Mouse (Mus musculus) B cell, adult (primary cell): ENCODE measurements around the gene Elp6. TPM values are rescaled to one million over a fixed set of nuclear protein-coding genes. Genes with fewer than 3 reads are reported as not detected.

Experiments used
- total RNA-seq: library from RNA; stranded (reverse); gene quantifications from 4 replicates; pipeline ENCODE4 v1.2.4, GENCODE M21; 2023; ENCODE audit not compliant: inconsistent age

Gene Elp6
- total RNA-seq = 5.9 to 9.4 TPM (median 7.1 TPM) in 4 replicates

DNA sequence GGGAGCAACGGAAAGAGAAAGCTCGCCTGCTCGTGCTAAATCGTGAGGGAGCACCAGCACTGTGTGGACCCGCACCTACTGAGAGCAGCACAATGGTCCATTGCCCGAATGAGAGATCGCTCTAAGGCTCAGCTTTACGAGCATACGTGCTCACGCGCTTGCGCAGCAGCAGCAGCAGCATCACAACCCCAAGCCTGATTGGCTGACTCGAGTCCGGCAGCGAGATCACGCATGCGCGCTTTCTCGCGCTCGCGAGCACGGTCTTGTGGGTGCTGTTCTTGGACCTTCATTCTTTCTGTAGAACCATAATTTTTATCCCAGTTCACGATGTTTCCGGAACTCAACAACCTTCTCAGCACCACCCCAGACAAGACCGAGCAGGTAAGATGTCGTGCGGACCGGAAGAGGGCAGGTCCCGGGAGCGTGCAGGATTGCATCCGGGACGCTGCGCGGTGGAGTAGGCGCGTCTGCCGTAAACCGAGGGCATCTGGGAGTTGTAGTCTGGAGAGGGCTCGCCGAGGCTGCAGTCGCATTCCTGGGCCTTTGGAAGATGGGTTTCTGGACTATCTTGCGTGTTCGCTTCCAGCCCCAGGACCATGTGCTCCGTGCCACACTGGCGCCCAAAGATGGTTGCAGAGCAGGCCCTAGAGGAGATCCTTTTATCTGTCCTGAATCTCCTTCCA is at the start of gene Elp6:
Gene Elp6 (plus strand): TSS at position 205 of the 683 bp plus-strand sequence.

DNA sequence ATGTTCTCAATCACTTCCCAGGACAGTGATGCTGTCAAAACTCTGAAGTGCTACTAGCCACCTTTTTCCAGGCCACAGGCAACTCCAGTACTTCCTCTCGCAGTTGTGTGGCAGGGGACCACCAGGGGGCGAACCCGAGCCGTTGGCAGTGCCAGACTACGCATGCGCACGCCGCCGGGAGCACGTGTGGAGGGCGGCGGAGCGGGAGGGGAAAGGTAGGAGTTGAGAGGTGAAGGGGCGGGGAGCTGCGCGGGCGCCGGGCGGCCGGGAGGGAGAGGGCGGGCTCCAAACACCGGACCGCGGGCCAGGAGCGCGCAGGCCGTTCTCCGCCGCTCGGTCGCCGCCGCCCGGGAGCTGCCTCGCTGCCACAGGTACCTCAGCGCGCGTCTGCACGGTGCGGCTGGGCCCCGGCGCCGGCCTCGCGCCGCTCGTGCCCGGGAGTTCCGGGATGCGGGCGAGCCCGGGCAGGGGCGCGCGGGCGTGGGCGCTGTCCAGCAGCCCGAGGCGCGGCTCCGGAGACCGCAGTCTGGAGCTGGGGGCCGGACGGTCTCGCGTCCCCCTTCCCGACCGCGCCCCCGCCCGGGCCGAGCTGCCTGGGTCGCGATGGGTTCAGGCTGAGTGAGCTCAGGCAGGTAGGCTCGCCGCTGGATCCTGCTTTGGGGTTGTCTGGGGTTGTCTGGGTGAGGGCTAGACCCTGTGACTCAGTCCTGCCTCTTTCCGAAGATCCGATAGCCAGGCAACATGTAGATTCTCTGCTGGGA is 28.3 kb downstream of the Elp6 start, which contains the start of gene Scap:
Gene Scap (plus strand): TSS at position 154 of the 761 bp plus-strand sequence.

Other genes starting within 250 kb of the Elp6 start
- 73.7 to 79.9 TPM (median 77.2 TPM) in 4 replicates for gene Smarcc1, start 187.5 kb upstream of the Elp6 start, total RNA-seq
- 121 to 161 TPM (median 145 TPM) in 4 replicates for gene Dhx30, start 187.3 kb upstream of the Elp6 start, total RNA-seq
- 2.4 to 3.0 TPM (median 2.7 TPM) in 4 replicates for gene Cspg5, start 61.4 kb upstream of the Elp6 start, total RNA-seq
- 55.7 to 75.5 TPM (median 59.2 TPM) in 4 replicates for gene Scap, start 28.1 kb downstream of the Elp6 start, total RNA-seq
- 132 to 147 TPM (median 139 TPM) in 4 replicates for gene Ptpn23, start 103.0 kb downstream of the Elp6 start, total RNA-seq
- gene Ngp, start 114.6 kb downstream of the Elp6 start, total RNA-seq = 1.5 to 3.0 TPM (median 2.4 TPM) in 4 replicates
- gene Klhl18, start 171.5 kb downstream of the Elp6 start, total RNA-seq = 43.6 to 51.6 TPM (median 47.2 TPM) in 4 replicates
- gene Kif9, start 171.8 kb downstream of the Elp6 start, total RNA-seq = 2.5 to 5.5 TPM (median 3.6 TPM) in 4 replicates
- gene Setd2, start 227.4 kb downstream of the Elp6 start, total RNA-seq = 201 to 233 TPM (median 213 TPM) in 4 replicates